Mouse (Mus musculus) liver, embryonic 14 days (tissue): Measurements from ENCODE around the gene Atxn2l. TPM values are rescaled to one million over a fixed set of nuclear protein-coding genes. Genes with fewer than 3 reads are reported as not detected.

Source experiments
- polyA plus RNA-seq: library from polyadenylated mRNA; depleted of rRNA; stranded (reverse); fragments of >200 nt; gene quantifications from 2 replicates; pipeline ENCODE4 v1.2.3, GENCODE M21; 2012; rRNA removed

The Atxn2l gene
- polyA plus RNA-seq, result 34.5 and 42.6 TPM in 2 replicates

GRCm38 (mm10) chr7:126503273-126503878, at the start of gene Atxn2l:
Atxn2l (minus strand) TSS chr7:126503437.

GRCm38 (mm10) chr7:126487052-126487483, 16.2 kb downstream of the Atxn2l start, which contains the start of gene Tufm:
Tufm (plus strand) TSS chr7:126487361.

GRCm38 (mm10) chr7:126474993-126475581, 28.1 kb downstream of the Atxn2l start, which contains the start of gene Sh2b1:
Sh2b1 (minus strand) TSS chr7:126475424.

DNA sequence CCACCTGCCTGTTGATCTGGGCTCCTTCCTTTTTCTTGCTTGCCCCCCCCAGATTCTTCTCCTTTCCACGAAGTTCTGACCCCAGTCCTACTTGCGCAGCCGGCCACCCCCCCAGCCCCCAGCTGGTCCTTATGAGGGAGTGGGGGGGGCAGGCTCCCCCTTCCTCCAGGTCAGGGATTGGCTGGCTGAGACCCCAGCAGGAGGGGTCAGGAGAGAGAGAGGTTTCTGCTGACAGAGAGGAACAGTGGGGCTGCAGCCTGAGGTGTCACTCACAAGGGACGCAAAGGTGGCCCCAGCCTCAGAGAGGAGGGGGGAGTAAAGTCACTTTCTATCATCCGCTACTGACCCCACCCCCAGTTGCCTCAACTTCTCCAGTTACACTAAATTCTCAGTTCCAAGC, 40.2 kb downstream of the Atxn2l start, which contains the start of gene Atp2a1:
Atp2a1 (minus strand) TSS at position 105 of the 400 bp plus-strand sequence.

Other genes starting within 250 kb of the Atxn2l start
- gene Sbk1, start 230.8 kb downstream of the Atxn2l start, polyA plus RNA-seq, result 0.77 and 0.89 TPM in 2 replicates
- 7.6 and 7.8 TPM in 2 replicates for gene Lat, start 133.9 kb downstream of the Atxn2l start, polyA plus RNA-seq
- gene Spns1, start 126.0 kb downstream of the Atxn2l start, polyA plus RNA-seq, result 18.6 and 18.9 TPM in 2 replicates
- gene Nfatc2ip, start 106.7 kb downstream of the Atxn2l start, polyA plus RNA-seq, result 6.6 and 8.4 TPM in 2 replicates
- gene Cd19, start 88.5 kb downstream of the Atxn2l start, polyA plus RNA-seq, result 0.28 and 0.39 TPM in 2 replicates
- gene Rabep2, start 74.7 kb downstream of the Atxn2l start, polyA plus RNA-seq, result 3.7 and 4.3 TPM in 2 replicates
- 0.07 and 2.3 TPM in 2 replicates for gene Atp2a1, start 40.3 kb downstream of the Atxn2l start, polyA plus RNA-seq
- 11.3 and 12.5 TPM in 2 replicates for gene Sh2b1, start 28.0 kb downstream of the Atxn2l start, polyA plus RNA-seq
- gene Tufm, start 16.1 kb downstream of the Atxn2l start, polyA plus RNA-seq, result 64.3 and 72.3 TPM in 2 replicates
- 62.2 and 63.9 TPM in 2 replicates for gene Eif3c, start 63.0 kb upstream of the Atxn2l start, polyA plus RNA-seq
- 1.5 and 1.8 TPM in 2 replicates for gene Apobr, start 81.5 kb upstream of the Atxn2l start, polyA plus RNA-seq
- 7.1 and 8.9 TPM in 2 replicates for gene Cln3, start 82.4 kb upstream of the Atxn2l start, polyA plus RNA-seq
- 0.05 TPM in 1 of 2 replicates, not detected in the other for gene Il27, start 91.5 kb upstream of the Atxn2l start, polyA plus RNA-seq
- 2.1 and 2.9 TPM in 2 replicates for gene Nupr1, start 127.4 kb upstream of the Atxn2l start, polyA plus RNA-seq
- 24.7 and 26.9 TPM in 2 replicates for gene Sgf29, start 145.9 kb upstream of the Atxn2l start, polyA plus RNA-seq
- gene Sult1a1, start 173.0 kb upstream of the Atxn2l start, polyA plus RNA-seq, result 4.4 and 5.2 TPM in 2 replicates
- gene Bola2, start 192.0 kb upstream of the Atxn2l start, polyA plus RNA-seq, result 33.9 and 35.2 TPM in 2 replicates
- gene Slx1b, start 192.3 kb upstream of the Atxn2l start, polyA plus RNA-seq, result 4.6 and 4.9 TPM in 2 replicates
- gene Coro1a, start 204.3 kb upstream of the Atxn2l start, polyA plus RNA-seq, result 44.1 and 60.0 TPM in 2 replicates